Mouse (Mus musculus) spleen, postnatal 36 days (tissue): ENCODE data around the gene Lclat1.
"Not testable (repeated sequence)": the region's sequence is repeated elsewhere in the genome, so short reads cannot be mapped to it uniquely, and the experiment has no call there.

Source experiments
- DNase-seq, 2 experiments: peaks; one replicate each; pipeline ENCODE4 v3.0.0; 2022; ENCODE audit warnings: low spot score in 2 of 2, mixed read lengths in 1 of 2

The Lclat1 gene

DNA sequence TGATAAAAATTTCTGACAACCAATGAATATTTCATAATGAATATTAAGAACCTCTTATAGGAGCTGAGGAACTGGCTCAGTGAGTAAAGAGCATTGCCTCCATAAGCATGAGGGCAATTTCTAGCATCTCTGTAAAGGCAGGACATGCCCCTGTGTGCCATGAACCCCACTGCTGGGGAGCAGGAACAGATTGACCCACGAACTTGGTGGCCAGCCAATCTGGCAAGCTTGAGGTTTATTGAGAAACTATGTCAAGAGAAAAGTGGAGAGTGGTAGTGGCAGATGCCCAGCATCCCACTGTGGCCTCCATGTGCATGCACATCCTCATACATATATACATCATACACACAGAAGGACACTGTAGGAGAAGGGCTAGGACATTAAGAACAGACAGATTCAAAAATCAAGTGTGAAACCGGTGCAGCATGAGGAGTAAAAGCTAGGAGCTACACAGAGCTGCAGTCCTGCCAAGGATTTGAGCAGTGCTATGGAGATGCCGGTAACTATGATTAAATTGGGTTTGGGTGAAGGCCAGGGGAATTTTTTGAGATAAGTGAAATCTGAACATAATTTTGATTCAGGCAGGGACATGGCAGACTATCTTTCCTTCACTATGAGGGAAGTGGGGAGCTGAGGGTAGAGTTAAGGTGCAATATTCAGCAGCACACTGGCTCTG is 129.5 kb downstream of the Lclat1 start:
- no peak for DNase-seq

GRCm38 (mm10) chr17:73238501-73238900 is 130.7 kb downstream of the Lclat1 start:
- DNase-seq = no peak

DNA sequence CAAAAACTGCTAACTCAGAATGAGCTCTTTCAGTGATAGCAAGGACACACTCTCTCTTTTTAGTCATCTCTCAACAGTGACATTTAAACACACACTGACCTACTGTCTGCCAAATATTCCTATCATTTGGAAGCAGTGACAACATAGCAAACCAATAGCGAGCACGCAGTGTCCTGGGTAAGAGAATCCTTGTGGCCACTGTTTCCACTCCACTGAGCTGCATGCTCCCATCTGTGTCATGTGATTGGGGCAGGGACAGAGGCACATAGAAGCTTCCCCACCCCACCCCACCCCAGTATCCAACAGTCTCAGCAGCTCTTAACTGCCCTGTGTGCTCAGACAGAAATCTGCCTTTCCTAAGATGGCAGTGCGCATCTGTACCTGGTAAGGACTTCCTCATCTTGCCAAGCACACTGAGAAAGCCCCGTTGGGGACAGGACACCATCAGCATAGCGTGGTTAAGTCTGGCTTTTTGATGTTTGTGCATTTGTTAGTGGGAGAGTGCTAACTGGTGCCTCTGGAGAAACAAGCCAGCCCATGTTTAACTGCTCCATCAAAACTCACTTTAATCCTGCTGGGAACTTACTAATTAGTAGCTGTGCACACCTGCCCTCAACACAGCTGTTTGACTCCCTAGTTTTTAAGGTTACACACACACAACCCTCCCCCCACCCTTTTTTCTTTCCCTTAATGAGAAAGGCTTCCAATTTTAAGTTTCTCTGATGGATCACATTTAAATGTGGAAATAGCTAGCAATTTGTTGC is 133.5 kb downstream of the Lclat1 start:
- no peak for DNase-seq

- no peak for DNase-seq
Observed at GRCm38 (mm10) chr17:73243676-73244075, 135.9 kb downstream of the Lclat1 start.

- no peak for DNase-seq
Observed at GRCm38 (mm10) chr17:73244596-73244995, 136.8 kb downstream of the Lclat1 start.

DNA sequence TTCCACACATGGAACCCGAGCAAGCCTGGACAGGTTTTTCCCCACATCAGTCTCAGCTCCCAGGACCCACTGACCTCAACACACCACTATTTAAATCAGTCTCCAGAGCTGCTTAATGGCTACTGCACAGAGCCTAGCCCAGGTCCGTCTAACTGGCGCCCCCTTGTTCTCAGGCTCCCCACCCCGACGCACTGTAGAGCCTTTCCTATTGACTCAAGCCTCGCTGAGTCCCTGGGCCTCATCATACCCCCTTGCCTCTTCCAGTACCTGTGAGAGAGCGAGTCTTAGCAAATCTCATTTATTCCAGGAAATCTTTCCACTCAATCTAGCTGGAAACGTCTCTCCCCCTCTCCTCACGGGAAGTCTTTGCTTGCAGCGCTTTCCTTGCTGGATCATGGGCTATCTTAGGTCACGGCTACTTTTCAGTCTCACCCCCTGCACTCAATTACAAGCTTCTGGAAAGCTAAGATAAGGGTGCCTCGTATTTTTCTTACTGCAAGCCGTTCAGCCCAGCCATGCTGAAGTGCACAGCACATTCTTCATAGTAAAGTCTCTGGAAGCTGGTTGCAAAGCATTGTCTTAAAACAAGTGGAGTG is 137.4 kb downstream of the Lclat1 start:
- no peak for DNase-seq

DNA sequence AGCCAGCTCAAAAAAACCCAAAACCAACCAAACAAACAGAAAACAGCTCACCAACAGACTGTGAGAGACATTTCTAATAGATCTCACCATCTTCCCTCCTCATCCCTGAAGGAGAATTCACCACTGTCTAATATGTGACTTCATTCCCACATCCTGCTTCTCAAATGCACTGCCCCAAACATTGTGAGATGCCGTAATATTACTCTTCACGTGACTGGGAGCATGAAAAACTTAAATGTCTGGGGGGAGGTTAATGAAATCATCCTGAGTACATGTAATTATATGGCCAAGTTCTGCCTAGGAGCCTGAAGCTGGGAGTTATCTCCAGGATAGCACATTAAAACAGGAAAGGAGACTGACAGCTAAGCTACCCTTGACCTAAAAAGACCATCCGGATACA is 138.3 kb downstream of the Lclat1 start:
- no peak for DNase-seq

- DNase-seq = peak; percentile 89 to 91
Observed at GRCm38 (mm10) chr17:73246926-73247325, 139.1 kb downstream of the Lclat1 start.

DNA sequence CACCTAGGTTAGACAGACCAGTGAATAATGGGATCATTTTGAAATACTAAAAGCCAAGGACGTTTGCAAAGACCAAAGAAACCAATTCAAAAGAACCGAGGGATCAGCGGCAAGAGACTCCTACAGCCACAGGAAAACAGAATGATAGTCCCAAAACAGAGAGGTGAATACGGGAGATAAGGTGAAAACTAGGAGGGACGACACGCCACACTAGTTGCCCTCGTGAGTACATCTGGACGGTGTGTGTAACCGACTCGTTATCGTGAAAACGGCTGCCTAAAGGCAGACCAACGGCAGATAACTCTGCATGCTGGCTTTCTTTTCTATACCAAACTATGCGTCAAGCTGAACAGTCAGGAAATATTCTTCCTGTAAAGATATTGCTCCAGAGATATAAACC is 140.0 kb downstream of the Lclat1 start:
- DNase-seq = no peak

DNA sequence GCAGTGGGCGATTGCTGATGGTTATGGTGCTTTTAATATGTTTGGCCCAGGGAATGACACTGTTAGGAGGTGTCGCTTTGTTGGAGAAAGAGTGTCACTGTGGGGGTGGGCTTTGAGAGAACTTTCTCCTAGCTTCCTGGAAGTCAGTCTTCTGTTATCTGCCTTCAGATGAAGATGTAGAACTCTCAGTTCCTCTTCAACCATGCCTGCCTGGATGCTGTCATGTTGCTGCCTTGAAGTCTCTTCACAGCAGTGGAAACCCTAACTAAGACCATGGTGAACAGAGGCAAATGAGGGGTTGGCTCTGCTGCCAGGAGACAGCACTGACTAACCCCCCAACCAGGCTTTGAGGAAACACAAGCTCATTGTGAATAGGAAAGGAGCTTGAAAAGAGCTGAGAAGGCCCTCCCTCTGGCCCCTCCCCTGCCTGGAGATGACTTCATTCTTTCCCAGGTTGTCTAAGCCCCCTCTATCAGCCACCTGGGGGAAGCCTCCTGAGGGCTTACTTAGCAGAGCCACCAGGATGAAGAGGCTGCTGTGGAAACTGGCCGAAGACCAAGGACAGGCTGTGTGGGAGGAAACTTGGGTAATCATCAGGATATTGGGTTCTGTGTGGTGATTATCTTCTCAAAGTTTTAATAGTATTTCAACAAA is 142.8 kb downstream of the Lclat1 start:
- peak; percentile 57 to 61 for DNase-seq

DNA sequence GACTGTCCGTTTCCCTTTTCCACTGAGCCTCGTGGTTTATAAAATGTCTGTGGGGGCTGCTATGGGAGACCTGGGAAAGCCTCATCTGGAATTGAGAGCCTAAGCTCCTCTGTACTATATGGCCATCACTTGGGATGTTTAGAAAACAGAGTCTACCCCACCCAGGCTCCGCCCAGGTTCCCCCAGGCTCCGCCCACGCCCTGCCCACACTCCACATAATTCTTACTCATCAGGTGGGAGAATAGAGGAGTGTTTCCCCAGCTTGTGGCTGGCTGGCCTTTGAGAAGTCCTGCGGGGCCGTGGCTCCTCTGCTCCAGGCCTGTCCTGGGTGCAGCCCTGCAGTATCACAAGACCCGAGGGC is 143.3 kb downstream of the Lclat1 start:
- DNase-seq = peak; percentile 26 to 38

DNA sequence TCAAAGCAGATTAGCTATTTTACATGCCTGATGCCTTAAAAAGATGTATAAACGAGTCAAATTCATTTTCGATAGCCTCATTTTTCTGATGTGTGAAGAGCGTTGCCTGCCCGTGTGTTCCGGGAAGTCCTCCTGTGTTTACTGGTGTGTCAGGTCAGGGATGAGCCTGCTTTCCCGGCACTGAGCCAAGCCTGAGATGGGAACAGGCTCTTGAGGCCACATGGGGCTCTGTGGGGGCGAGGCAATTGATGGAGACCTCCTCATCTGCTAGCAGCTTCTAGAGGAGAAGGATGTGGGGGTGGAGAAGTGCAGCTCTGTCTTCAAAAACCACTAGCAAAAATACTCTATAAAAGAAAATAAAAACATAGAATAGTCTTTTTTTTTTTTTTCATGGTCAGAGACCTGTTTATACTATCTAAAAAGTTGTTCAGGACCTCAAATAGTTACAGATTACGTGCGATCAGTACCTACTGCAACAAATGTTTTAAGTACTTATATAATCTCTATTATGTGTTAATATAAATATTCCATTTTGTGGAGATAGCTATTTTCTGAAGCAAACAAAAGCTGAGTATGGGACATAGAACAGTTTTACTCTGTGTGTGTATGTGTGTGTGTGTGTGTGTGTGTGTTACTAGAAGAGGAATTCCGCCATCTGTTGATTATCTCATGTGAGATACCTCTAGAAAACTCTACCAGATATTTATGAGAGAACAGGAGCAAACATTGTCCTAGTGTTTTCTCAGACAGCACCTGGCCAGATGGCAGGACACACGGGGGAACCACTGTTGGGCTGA is 144.2 kb downstream of the Lclat1 start:
- no peak for DNase-seq

GRCm38 (mm10) chr17:73253291-73253969 is 145.6 kb downstream of the Lclat1 start:
- DNase-seq = no peak

- no peak for DNase-seq
Observed at GRCm38 (mm10) chr17:73255801-73256200, 148.0 kb downstream of the Lclat1 start.

DNA sequence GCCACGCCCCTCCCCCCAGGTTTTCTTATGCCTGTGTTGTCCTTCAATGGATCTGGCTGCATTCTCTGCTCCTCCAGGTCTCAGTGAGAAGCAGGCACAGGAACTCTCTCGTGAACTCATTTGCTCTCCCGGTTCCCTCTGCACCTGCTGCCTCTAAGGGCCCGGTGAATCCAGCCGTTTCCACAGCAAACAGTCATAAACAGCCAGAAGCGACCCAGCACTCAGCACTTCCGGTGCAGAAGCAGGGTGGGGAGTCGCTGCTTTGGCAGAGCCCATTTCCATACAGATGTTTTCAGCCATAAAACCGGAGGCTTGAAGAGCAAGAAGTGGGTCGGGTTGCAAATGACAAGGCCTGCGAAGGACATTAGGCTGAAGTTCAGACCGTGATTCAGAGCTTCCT is 150.8 kb downstream of the Lclat1 start:
- no peak for DNase-seq

GRCm38 (mm10) chr17:73259258-73259657 is 151.5 kb downstream of the Lclat1 start:
- not testable (repeated sequence) for DNase-seq

DNA sequence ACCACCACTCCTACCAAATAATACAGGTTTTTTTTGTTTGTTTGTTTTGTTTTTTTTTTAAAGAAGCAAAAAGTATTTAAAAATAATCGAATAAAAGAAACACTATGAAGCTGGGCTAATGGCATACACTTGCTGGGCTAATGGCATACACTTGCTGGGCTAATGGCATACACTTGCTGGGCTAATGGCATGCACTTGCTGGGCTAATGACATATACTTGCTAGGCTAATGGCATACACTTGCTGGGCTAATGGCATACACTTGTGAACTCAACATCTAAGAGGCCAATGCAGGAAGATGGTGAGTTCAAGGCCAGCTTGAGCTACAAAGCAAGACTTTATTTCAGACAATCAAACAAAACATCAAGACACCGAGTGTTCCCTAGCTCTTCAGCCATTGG is 154.8 kb downstream of the Lclat1 start:
- DNase-seq = no peak

DNA sequence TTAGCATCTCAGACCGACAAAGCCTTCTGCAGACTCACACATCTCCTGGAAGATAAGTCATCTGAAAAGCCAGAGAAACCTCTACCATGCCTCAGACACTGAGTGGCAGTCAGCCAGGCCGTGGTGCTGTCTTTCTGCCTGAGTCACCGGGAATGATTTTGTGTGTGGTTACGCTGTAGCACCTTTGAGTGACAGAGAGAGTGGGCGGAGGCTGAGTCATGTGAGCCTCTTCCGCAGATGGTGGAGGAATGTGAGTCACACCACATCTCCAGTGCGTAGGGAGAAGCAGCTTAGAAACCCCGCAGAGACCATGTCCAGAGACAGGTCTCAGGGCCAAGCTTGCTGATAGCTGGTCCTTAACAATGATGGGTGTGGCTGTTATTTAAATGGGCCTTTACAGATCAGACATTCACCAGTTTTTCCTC is 155.3 kb downstream of the Lclat1 start:
- peak; percentile 67 to 70 for DNase-seq

DNA sequence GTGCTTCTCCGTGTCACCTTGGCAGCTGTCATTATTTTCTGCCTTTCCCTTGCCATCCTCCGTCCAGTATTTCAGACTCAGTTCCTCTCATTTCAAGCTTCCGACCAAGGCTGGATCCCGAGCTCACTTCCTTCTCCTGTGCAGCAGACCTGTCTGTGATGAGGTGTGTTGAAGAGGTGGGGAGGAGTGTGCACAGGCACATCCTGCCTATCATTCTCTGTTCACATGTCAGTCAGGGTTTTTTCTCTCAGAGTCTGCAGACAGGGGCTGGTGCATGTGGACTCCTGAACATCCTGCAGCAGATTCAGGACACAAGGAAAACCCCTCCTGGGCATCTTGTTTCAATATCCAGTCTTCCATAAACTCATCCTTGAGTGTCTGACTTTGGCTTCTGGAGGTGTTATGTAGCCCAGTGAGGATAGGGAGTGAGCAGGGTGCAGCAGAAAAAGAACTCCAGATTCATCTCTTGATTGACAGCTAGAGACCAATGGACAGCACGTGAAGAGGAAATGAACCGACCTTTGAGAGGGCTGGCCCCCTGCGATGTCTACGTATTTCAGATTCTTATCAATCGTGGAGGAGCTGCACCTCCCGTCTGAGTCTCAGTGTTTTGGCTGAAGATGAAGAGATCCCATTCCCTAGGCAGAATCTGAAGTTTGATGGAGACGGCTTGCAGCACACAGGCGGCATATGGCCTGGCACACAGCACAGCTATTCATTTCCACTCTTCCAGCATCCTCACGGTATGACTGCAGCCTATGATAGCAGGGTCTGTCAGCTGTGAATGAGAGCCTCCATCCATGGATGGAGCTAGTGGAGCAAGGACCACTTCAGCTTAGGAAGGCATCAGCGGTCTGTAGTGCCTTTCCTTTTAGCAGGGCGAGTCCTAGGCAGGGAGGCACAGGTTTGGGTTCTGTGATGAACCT is 163.3 kb downstream of the Lclat1 start:
- DNase-seq = no peak
